Mouse (Mus musculus): ENCODE measurements around the gene Nsg1.

GRCm38 (mm10) chr5:38195941-38196340 lies 36.2 kb upstream of the Nsg1 start:
- no peak for TF ChIP-seq CTCF (IDR thresholded peaks at IDR 0.05; ENCODE audit: control insufficient read depth, insufficient read depth, low read length)
- no peak for TF ChIP-seq POLR2A (IDR thresholded peaks at IDR 0.05; ENCODE audit: borderline replicate concordance, control insufficient read depth, low read depth, low read length)
